Mouse (Mus musculus) testis, postnatal 14 days (tissue): Measurements from ENCODE around the gene Xk.
"Not testable (repeated sequence)": the region's sequence is repeated elsewhere in the genome, so short reads cannot be mapped to it uniquely, and the experiment has no call there.

Source experiments
- DNase-seq: peaks from one replicate; pipeline ENCODE4 v3.0.0; 2021; ENCODE audit warnings: low spot score

The Xk gene

GRCm38 (mm10) chrX:9327954-9328353 is 55.4 kb downstream of the Xk start:
- DNase-seq: not testable (repeated sequence)

DNA sequence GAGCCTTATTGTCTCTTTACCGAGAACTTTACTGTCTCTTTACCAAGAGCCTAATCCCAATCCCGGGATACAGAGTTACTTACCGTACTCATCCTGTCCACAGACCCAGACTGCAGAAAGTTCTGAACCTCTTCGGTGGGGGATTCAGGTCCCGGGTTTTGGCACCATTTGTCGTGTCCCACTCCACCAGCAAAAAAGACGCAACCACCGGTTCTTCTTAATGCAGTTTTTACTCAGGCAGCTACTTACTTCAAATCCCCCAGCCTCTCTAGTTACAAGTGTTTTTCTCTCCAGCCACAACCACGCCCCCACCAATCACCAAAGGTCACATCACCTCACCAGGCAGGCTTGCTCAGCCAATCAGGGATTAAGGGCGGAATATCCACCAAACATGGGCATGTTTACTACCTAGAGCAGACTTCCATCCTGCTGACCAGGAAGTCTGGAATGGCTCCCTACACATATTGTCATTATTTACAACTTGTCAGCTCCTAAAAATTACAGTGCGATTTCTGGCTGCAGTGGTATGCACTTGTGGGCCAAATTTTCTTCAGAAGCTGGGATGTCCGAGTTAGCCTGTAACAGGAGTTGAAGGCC is 59.9 kb downstream of the Xk start:
- DNase-seq: not testable (repeated sequence)

DNA sequence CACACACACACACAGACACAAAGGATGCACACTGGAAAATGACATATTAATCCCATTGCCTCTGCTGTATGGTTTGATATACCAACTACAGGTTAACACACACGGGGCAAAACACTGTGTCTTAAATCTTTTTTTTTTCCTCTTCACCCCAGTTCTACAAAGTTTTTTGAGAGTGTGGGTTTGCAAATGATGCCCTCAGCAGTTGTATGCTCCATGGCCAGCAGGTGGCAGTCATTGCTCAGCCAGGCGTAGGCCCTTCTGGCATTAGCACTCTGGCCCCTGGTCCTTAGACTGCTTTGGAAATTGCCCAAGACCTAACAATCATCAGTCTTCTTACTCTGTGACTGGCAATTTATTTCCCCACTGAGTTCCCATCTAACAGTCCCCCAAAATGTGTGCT is 60.5 kb downstream of the Xk start:
- DNase-seq: not testable (repeated sequence)

DNA sequence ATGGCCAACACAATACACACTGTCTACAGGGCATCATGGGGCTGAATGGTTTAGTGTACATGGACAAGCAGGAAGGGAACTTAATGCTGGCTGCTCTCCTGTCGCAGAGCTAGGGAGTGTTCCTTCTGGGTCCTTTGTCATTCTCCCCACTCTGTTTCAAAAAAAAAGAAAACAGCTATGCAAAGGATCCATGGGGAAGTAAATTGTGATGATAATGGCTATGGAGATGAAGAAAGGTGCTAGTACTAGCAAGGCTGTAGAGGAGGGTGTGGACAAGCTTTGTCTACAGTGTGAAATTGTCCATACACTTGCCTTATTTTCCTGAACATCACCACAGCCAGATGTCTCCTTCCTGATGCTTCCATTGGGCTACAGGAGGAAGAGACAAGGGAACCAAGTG is 62.4 kb downstream of the Xk start:
- not testable (repeated sequence) for DNase-seq

DNA sequence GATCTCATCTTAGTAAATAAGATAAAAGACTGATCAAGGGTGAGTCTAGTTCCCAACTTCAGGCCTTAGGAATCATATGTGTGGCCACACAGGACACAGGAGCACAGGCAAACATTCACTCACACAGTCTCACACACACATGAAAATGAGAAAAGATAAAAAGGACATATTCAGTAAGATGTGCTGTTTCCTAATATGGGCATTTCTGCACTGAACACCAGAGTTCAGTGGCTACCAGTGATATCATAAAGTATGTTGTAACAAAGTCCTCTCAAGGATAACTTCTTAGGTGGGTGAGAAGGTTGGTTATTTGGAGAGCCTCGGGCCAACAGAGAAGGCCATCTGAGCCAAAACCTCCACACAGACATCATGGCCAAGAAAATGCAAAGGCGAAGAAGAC is 77.8 kb downstream of the Xk start, which contains the start of gene H2al1k:
Gene H2al1k (plus strand): TSS at position 301 of the 400 bp plus-strand sequence.
- not testable (repeated sequence) for DNase-seq
